ENCODE assay signal across 26 mouse cellular contexts in the genomic region with DNA sequence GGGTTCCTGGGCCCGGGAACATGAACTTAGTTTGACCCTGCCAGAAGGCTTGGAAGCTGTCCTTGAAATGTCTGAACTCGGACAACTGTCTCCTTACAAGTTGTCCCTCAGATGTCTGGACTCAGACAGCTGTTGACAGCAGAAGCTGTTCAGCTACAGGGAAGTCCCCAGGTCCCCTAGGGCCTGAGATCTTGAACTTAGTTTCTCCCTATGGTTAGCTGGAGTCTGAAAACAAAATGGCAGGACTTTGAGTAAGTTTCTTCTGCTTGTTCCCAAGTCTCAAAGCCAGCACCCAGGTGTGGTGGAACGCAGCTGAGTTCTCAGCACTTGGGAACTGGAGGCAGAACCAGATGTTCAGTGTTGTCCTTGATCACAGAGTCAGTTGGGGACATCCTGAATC. TPM values are rescaled to one million over a fixed set of nuclear protein-coding genes. Genes with fewer than 3 reads are reported as not detected.
A peak's percentile ranks its signal among the peaks of the same experiment; 100 is the strongest.
DNase-seq lines count a peak whose midpoint lies in the region; ATAC-seq and TF ChIP-seq lines count a peak whose summit lies in the region.
"Had no signal": no experiment of that assay in that cellular context is flagged by ENCODE, and none has a peak within 500 bp of the region (broad histone marks: within the 10 kb centered on the region; RNA-seq: fewer than 3 reads in every experiment).

No protein-coding gene starts in this region.

- H3K36me3 ChIP-seq in heart, embryonic 11.5 days (ENCODE audit: control insufficient read depth, insufficient read depth, low read length), result no peaks in the 10 kb centered on the region
- peaks cover 0 to 18% of the 10 kb centered on the region in 2 experiments; a peak in 2 of 4 replicates for H3K36me3 ChIP-seq in MEL (ENCODE audit: control insufficient read depth in 1 of 2, insufficient read depth in 2 of 2, low read length in 2 of 2)
- no peaks in the 10 kb centered on the region for H3K36me3 ChIP-seq in hindbrain, embryonic 12.5 days
- H3K36me3 ChIP-seq: embryonic facial prominence, embryonic 10.5 days; embryonic facial prominence, embryonic 15.5 days; hindbrain, embryonic 15.5 days; kidney, embryonic 15.5 days; liver, embryonic 15.5 days; lung, embryonic 15.5 days; midbrain, embryonic 10.5 days; neural tube, embryonic 12.5 days had no signal

- no peak overlapping the region for H3K4me3 ChIP-seq in heart, embryonic 11.5 days (ENCODE audit: low read depth, low read length)
- no peak overlapping the region for H3K4me3 ChIP-seq in MEL (ENCODE audit: control insufficient read depth in 1 of 2, insufficient read depth in 1 of 2, low read depth in 2 of 2, low read length in 2 of 2)
- H3K4me3 ChIP-seq in hindbrain, embryonic 12.5 days, result no peak overlapping the region
- H3K4me3 ChIP-seq: embryonic facial prominence, embryonic 10.5 days; embryonic facial prominence, embryonic 15.5 days; hindbrain, embryonic 15.5 days; kidney, embryonic 15.5 days; liver, embryonic 15.5 days; lung, embryonic 15.5 days; midbrain, embryonic 10.5 days; myocyte; neural tube, embryonic 12.5 days had no signal

- H3K9ac ChIP-seq in heart, embryonic 11.5 days (ENCODE audit: low read depth, low read length), result no peak overlapping the region
- H3K9ac ChIP-seq in MEL (ENCODE audit: control insufficient read depth, low read depth, low read length, poor library complexity, severe bottlenecking), result no peak overlapping the region
- no peak overlapping the region for H3K9ac ChIP-seq in hindbrain, embryonic 12.5 days
- H3K9ac ChIP-seq: embryonic facial prominence, embryonic 15.5 days; hindbrain, embryonic 15.5 days; kidney, embryonic 15.5 days; liver, embryonic 15.5 days; lung, embryonic 15.5 days; neural tube, embryonic 12.5 days had no signal

- TF ChIP-seq EP300 in MEL (IDR thresholded peaks at IDR 0.05; ENCODE audit: low read depth in 1 of 2, low read length in 2 of 2), result no peak

- no peaks in the 10 kb centered on the region for H3K79me2 ChIP-seq in MEL (ENCODE audit: control insufficient read depth, insufficient read depth, low read length, poor library complexity)

- H3K9me3 ChIP-seq in heart, embryonic 11.5 days (replicated peaks; ENCODE audit: control insufficient read depth, low read length), result no peaks in the 10 kb centered on the region
- H3K9me3 ChIP-seq in MEL (replicated peaks; ENCODE audit: insufficient read depth, low read length), result no peaks in the 10 kb centered on the region
- no peaks in the 10 kb centered on the region for H3K9me3 ChIP-seq in hindbrain, embryonic 12.5 days (replicated peaks)
- H3K9me3 ChIP-seq: embryonic facial prominence, embryonic 10.5 days; embryonic facial prominence, embryonic 15.5 days; hindbrain, embryonic 15.5 days; kidney, embryonic 15.5 days; liver, embryonic 15.5 days; lung, embryonic 15.5 days; midbrain, embryonic 10.5 days; neural tube, embryonic 12.5 days had no signal

- TF ChIP-seq CTCF in MEL (IDR thresholded peaks at IDR 0.05 in 2 of 3, conservative IDR thresholded peaks at IDR 0.05 in 1 of 3; ENCODE audit: control insufficient read depth in 1 of 3, insufficient read depth in 1 of 3, low read depth in 2 of 3, low read length in 3 of 3, poor library complexity in 1 of 3, severe bottlenecking in 1 of 3), result no peak

- no peak for ATAC-seq in heart, embryonic 11.5 days (replicated peaks; ENCODE audit: insufficient number of reproducible peaks, low FRiP score, low TSS enrichment)
- ATAC-seq in hindbrain, embryonic 12.5 days (ENCODE audit: low FRiP score), result no peak
- ATAC-seq: forebrain, embryonic 14.5 days; inflammation-experienced regulatory T-cells, adult 6 months had no signal

- H3K4me2 ChIP-seq in heart, embryonic 11.5 days, result no peak overlapping the region
- H3K4me2 ChIP-seq in hindbrain, embryonic 12.5 days (replicated peaks), result no peak overlapping the region
- H3K4me2 ChIP-seq: embryonic facial prominence, embryonic 15.5 days; hindbrain, embryonic 15.5 days; kidney, embryonic 15.5 days; liver, embryonic 15.5 days; lung, embryonic 15.5 days; neural tube, embryonic 12.5 days had no signal

- no peak for TF ChIP-seq POLR2A in MEL (IDR thresholded peaks at IDR 0.05; ENCODE audit: control insufficient read depth in 1 of 2, insufficient read depth in 1 of 2, low read depth in 1 of 2, low read length in 2 of 2, poor library complexity in 1 of 2)

- WGBS in heart, embryonic 11.5 days (ENCODE audit: insufficient replicate concordance), result 43% methylated on average over 3 of the region's 3 CpGs
- WGBS in hindbrain, embryonic 12.5 days, result 79% methylated on average over 3 of the region's 3 CpGs

- peak; percentile 46 to 51 for DNase-seq in heart, postnatal 10 days
- DNase-seq in A20 (ENCODE audit: low read depth, low spot score) (peak; percentile 48), MEL (ENCODE audit: low read depth, low spot score) (no peak)
- DNase-seq in thymus, postnatal 25 days, result peak; percentile 56
- DNase-seq in frontal cortex, postnatal 25 days (ENCODE audit: low spot score in 2 of 2), result no peak
- DNase-seq: adrenal gland, adult 8-10 months; B cell, adult 2 months; cerebellum, adult 8-10 months; cerebellum, postnatal 25 days; gastrocnemius, postnatal 25 days; kidney, adult 18-20 months; kidney, postnatal 25 days; liver had no signal

- intact Hi-C loops in heart, postnatal 10 days (cut with DNase I), result no loop called here

- no peaks in the 10 kb centered on the region; the same call in 1 of the 2 replicates for H3K4me1 ChIP-seq in heart, embryonic 11.5 days (ENCODE audit: control insufficient read depth, insufficient read depth, low read length)
- peaks cover 9 to 25% of the 10 kb centered on the region in 2 experiments for H3K4me1 ChIP-seq in MEL (ENCODE audit: control insufficient read depth in 1 of 2, insufficient read depth in 2 of 2, low read length in 2 of 2)
- no peaks in the 10 kb centered on the region for H3K4me1 ChIP-seq in hindbrain, embryonic 12.5 days
- H3K4me1 ChIP-seq: embryonic facial prominence, embryonic 15.5 days; hindbrain, embryonic 15.5 days; lung, embryonic 15.5 days; neural tube, embryonic 12.5 days had no signal

- H3K27me3 ChIP-seq in heart, embryonic 11.5 days (ENCODE audit: control insufficient read depth, insufficient read depth, low read length), result no peaks in the 10 kb centered on the region
- H3K27me3 ChIP-seq in MEL (ENCODE audit: control insufficient read depth in 1 of 2, insufficient read depth in 2 of 2, low read length in 2 of 2), result no peaks in the 10 kb centered on the region
- H3K27me3 ChIP-seq in hindbrain, embryonic 12.5 days, result no peaks in the 10 kb centered on the region; the same call in 1 of the 2 replicates
- H3K27me3 ChIP-seq: embryonic facial prominence, embryonic 15.5 days; hindbrain, embryonic 15.5 days; kidney, embryonic 15.5 days; liver, embryonic 15.5 days; lung, embryonic 15.5 days; neural tube, embryonic 12.5 days had no signal

- H3K27ac ChIP-seq in heart, embryonic 11.5 days (ENCODE audit: low read depth, low read length), result no peak overlapping the region
- peak overlapping the region; percentile 15; the same call in 1 of the 2 replicates for H3K27ac ChIP-seq in MEL (ENCODE audit: control insufficient read depth, low read depth, low read length)
- H3K27ac ChIP-seq in hindbrain, embryonic 12.5 days, result no peak overlapping the region
- H3K27ac ChIP-seq: embryonic facial prominence, embryonic 10.5 days; embryonic facial prominence, embryonic 15.5 days; hindbrain, embryonic 15.5 days; kidney, embryonic 15.5 days; liver, embryonic 15.5 days; lung, embryonic 15.5 days; midbrain, embryonic 10.5 days; neural tube, embryonic 12.5 days had no signal

- TF ChIP-seq RAD21 in MEL (IDR thresholded peaks at IDR 0.05; ENCODE audit: low read depth, low read length), result no peak

TF ChIP-seq in MEL, 35 proteins besides CTCF, POLR2A, EP300 and RAD21 (continues in another document):
- no peak for TF ChIP-seq MAX (IDR thresholded peaks at IDR 0.05; ENCODE audit: low read length)
- no peak for TF ChIP-seq ETS1 (IDR thresholded peaks at IDR 0.05; ENCODE audit: low read depth, low read length)

RNA-seq across cellular contexts. Expression of a gene that starts 6.2 kb away (rescaled TPM):
- 10 to 100 TPM; 39.4 to 49.4 TPM for total RNA-seq in heart, postnatal 10 days (2021)
- polyA plus RNA-seq in heart, embryonic 11.5 days (2014; fragmentation: Nextera tagmentation; extraction: Ambion mirVana), result 80.8 and 87.8 TPM in 2 replicates
- total RNA-seq in MEL (2012; rRNA removed), result 177 and 182 TPM in 2 replicates
- polyA plus RNA-seq in MEL (2012; ENCODE audit: insufficient read depth in 1 of 2, insufficient read length in 2 of 2, low read depth in 1 of 2, low replicate concordance in 2 of 2, missing spikeins in 1 of 2), result 100 to 1,000 TPM in 1 of 2 experiments, not detected in 1; 109 TPM
- polyA plus RNA-seq in hindbrain, embryonic 12.5 days (2016; fragmentation: Nextera tagmentation; extraction: Ambion mirVana), result 66.5 and 69.3 TPM in 2 replicates

RNA-seq across cellular contexts. Expression of a gene that starts 16.0 kb away (rescaled TPM):
- 1 to 10 TPM; 2.8 to 3.7 TPM for total RNA-seq in heart, postnatal 10 days (2021)
- 0.46 and 0.68 TPM in 2 replicates for polyA plus RNA-seq in heart, embryonic 11.5 days (2014; fragmentation: Nextera tagmentation; extraction: Ambion mirVana)
- total RNA-seq in MEL (2012; rRNA removed), result 0.92 and 1.3 TPM in 2 replicates
- polyA plus RNA-seq in MEL (2012; ENCODE audit: insufficient read depth in 1 of 2, insufficient read length in 2 of 2, low read depth in 1 of 2, low replicate concordance in 2 of 2, missing spikeins in 1 of 2), result 1 to 10 TPM in 1 of 2 experiments, not detected in 1; 9.7 TPM
- 0.46 and 0.52 TPM in 2 replicates for polyA plus RNA-seq in hindbrain, embryonic 12.5 days (2016; fragmentation: Nextera tagmentation; extraction: Ambion mirVana)

RNA-seq across cellular contexts. Expression of a gene that starts 19.6 kb away (rescaled TPM):
- 10 to 100 TPM; 45.2 to 48.5 TPM for total RNA-seq in heart, postnatal 10 days (2021)
- polyA plus RNA-seq in heart, embryonic 11.5 days (2014; fragmentation: Nextera tagmentation; extraction: Ambion mirVana), result 184 and 197 TPM in 2 replicates
- total RNA-seq in MEL (2012; rRNA removed), result 238 and 253 TPM in 2 replicates
- 100 to 1,000 TPM in 1 of 2 experiments, not detected in 1; 290 TPM for polyA plus RNA-seq in MEL (2012; ENCODE audit: insufficient read depth in 1 of 2, insufficient read length in 2 of 2, low read depth in 1 of 2, low replicate concordance in 2 of 2, missing spikeins in 1 of 2)
- polyA plus RNA-seq in hindbrain, embryonic 12.5 days (2016; fragmentation: Nextera tagmentation; extraction: Ambion mirVana), result 123 and 147 TPM in 2 replicates

RNA-seq across cellular contexts. Expression of a gene that starts 36.0 kb away (rescaled TPM):
- 10 to 100 TPM; 14.3 to 15.9 TPM for total RNA-seq in heart, postnatal 10 days (2021)
- polyA plus RNA-seq in heart, embryonic 11.5 days (2014; fragmentation: Nextera tagmentation; extraction: Ambion mirVana), result 35.6 and 39.7 TPM in 2 replicates
- 33.4 and 37.6 TPM in 2 replicates for total RNA-seq in MEL (2012; rRNA removed)
- polyA plus RNA-seq in MEL (2012; ENCODE audit: insufficient read depth in 1 of 2, insufficient read length in 2 of 2, low read depth in 1 of 2, low replicate concordance in 2 of 2, missing spikeins in 1 of 2), result 10 to 100 TPM in 1 of 2 experiments, not detected in 1; 58.3 TPM
- 61.3 and 62.8 TPM in 2 replicates for polyA plus RNA-seq in hindbrain, embryonic 12.5 days (2016; fragmentation: Nextera tagmentation; extraction: Ambion mirVana)

RNA-seq across cellular contexts. Expression of a gene that starts 47.2 kb away (rescaled TPM):
- 10 to 100 TPM; 11.5 to 15.5 TPM for total RNA-seq in heart, postnatal 10 days (2021)
- polyA plus RNA-seq in heart, embryonic 11.5 days (2014; fragmentation: Nextera tagmentation; extraction: Ambion mirVana), result 19.8 and 23.1 TPM in 2 replicates
- total RNA-seq in MEL (2012; rRNA removed), result 30.6 and 41.3 TPM in 2 replicates
- 100 to 1,000 TPM in 1 of 2 experiments, not detected in 1; 116 TPM for polyA plus RNA-seq in MEL (2012; ENCODE audit: insufficient read depth in 1 of 2, insufficient read length in 2 of 2, low read depth in 1 of 2, low replicate concordance in 2 of 2, missing spikeins in 1 of 2)
- 32.7 and 33.2 TPM in 2 replicates for polyA plus RNA-seq in hindbrain, embryonic 12.5 days (2016; fragmentation: Nextera tagmentation; extraction: Ambion mirVana)

Comparison
In these comparisons a context has a peak if more than half of its experiments do, and no peak if none do; other contexts are left out.
1. DNase-seq: peak in heart, postnatal 10 days (2 of 2), A20 (single experiment) and thymus, postnatal 25 days (single experiment); none in MEL (single experiment) and frontal cortex, postnatal 25 days (0 of 2).